Mouse (Mus musculus): Measurements from ENCODE around the gene Ifitm1.
"Not testable (repeated sequence)": the region's sequence is repeated elsewhere in the genome, so short reads cannot be mapped to it uniquely, and the experiment has no call there.

Gene Ifitm1

GRCm38 (mm10) chr7:140949824-140950530 is 17.0 kb upstream of the Ifitm1 start, which contains the start of gene Ifitm5:
Gene Ifitm5 (minus strand): TSS chr7:140950291.
- DNase-seq (ENCODE audit: low spot score): no peak

GRCm38 (mm10) chr7:140951051-140951450 is 16.0 kb upstream of the Ifitm1 start:
- DNase-seq (ENCODE audit: low spot score): no peak

DNA sequence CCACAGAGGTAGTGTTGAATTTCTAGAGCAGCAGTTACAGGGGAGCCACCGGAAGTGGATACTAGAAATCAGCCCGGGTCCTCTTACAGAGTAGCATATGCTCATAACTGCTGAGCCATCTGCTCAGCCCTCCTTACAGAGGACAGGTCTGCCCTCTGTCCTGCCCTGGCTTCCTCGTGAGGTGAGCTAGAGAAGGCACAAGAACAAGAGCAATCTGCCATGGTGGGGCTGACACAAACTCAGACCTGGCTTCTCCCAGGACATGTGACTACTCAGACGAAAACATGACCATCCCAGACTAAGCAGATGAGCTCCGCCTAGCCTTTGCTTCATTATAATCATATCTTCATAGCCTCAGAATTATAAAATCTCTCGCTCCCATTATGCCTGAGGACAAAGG is 15.3 kb upstream of the Ifitm1 start:
- DNase-seq (ENCODE audit: low spot score): no peak

- no peak for DNase-seq (ENCODE audit: low spot score)
These were observed 14.6 kb upstream of the Ifitm1 start for GRCm38 (mm10) chr7:140952441-140952840.

DNA sequence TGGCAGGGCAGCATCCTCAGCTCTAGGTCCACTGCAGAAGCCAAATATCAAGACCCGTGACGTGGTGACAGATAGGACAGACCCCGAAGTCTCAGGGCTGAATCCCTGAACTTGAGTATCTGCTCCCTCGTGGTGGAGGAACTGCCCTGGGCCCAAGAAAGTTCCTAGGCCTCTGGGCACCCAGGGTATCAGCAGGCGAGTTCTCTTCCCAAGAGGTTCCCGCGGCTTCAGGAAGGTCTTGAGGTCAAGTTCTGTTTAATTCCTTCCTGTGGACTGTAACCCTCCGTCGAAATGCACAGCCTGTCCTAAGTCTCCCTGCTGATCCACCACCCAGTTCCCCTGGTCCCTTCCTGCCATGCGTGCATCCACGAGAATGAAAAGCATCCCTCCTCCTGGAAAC is 13.9 kb upstream of the Ifitm1 start:
- no peak for DNase-seq (ENCODE audit: low spot score)

GRCm38 (mm10) chr7:140953800-140954732 is 13.0 kb upstream of the Ifitm1 start:
- no peak for DNase-seq (ENCODE audit: low spot score)

- DNase-seq (ENCODE audit: low spot score): no peak
These were observed 12.3 kb upstream of the Ifitm1 start for GRCm38 (mm10) chr7:140954733-140955071.

GRCm38 (mm10) chr7:140955342-140955741 is 11.7 kb upstream of the Ifitm1 start:
- no peak for DNase-seq (ENCODE audit: low spot score)

- no peak for DNase-seq (ENCODE audit: low spot score)
These were observed 11.1 kb upstream of the Ifitm1 start, which contains the start of the genes Gm45717 and Ifitm2 for GRCm38 (mm10) chr7:140955758-140956555. Gene Gm45717 (minus strand): TSS chr7:140955937. Gene Ifitm2 (minus strand): TSS chr7:140955987.

DNA sequence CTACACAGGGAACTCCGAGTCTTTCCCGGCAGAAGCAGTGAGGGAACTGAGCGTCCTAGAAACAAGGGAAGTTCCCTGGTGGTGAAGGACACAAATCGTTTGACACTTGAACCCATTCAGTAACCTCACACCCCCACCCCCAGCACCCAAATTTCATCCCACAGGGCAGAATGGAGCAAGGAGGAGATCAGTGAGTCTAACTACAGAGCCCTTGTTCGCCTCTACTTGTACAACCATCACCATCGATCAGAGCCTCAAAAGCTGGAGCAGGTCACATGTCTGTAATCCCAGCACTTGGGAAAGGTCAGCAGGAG is 10.5 kb upstream of the Ifitm1 start:
- no peak for DNase-seq (ENCODE audit: low spot score)

GRCm38 (mm10) chr7:140959181-140959901 is 7.7 kb upstream of the Ifitm1 start:
- no peak for DNase-seq (ENCODE audit: low spot score)

GRCm38 (mm10) chr7:140960026-140960425 is 7.0 kb upstream of the Ifitm1 start:
- no peak for DNase-seq (ENCODE audit: low spot score)

- no peak for DNase-seq (ENCODE audit: low spot score)
These were observed 5.6 kb upstream of the Ifitm1 start for GRCm38 (mm10) chr7:140961416-140961815.

DNA sequence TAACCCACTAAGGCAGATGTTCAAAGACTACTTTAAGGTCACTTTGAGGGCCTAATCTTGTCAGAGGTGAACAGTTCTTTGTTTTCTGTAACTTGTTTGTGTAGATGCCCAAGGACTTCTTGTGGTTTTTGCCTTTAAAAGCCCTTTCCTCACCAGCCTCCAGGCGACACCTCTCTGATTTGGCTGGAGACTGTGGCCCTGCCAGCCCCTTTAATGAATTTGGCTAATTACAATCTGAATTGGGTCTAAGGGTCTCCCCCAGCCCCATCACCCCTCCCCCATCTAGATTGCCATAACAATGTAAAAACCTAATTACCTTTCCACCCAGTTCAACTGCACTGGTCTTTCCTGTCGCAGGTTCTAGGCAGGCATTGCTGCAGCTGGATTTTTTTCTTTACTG is 4.3 kb upstream of the Ifitm1 start:
- DNase-seq (ENCODE audit: low spot score): no peak

DNA sequence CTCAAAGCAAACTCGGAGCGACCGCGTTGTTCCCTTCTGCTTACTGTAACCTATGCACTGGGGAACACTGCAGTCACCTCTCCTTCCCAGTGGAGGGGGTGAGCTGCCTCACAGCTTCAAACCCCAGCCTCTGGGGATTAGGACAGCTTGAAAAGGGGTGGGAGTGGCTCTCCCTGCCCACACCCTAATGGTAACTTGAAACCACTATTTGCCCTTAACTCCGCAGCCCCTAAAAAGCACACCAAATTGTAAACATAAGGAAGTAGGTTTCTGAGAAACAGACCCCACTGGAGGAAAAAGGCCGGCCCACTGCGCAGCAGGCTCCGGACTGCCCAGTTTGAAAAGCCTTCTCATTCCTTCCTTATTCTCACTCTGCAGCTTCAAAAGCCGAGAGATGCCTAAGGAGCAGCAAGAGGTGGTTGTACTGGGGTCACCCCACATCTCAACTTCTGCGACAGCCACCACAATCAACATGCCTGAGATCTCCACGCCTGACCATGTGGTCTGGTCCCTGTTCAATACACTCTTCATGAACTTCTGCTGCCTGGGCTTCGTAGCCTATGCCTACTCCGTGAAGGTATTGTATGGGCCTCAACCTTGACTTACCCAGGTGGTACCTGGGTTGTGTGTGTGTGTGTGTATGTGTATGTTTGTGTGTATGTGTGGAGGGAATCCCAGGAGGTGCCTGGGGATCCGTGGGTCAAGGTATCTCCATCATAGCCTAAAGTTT is 1.0 kb downstream of the Ifitm1 start:
- DNase-seq (ENCODE audit: low spot score): no peak

DNA sequence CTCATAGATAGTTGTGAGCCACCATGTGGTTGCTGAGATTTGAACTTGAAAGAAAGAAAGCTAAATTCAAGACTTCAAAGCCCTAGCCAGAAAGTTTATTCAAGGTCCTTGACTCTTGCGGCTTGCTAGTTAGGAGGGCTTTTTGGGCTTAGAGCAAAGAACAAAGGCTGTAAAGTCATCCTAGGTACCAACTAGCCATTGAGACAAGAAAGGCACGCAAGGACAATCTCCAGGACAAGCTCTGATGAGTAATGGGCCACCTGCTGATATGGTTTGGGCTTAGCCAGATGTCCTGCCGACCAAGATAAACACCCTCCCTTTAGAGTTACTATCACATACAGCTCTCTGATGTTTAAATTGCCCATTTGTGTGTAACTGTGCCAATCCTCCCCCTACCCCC is 1.7 kb downstream of the Ifitm1 start:
- DNase-seq (ENCODE audit: low spot score): not testable (repeated sequence)

DNA sequence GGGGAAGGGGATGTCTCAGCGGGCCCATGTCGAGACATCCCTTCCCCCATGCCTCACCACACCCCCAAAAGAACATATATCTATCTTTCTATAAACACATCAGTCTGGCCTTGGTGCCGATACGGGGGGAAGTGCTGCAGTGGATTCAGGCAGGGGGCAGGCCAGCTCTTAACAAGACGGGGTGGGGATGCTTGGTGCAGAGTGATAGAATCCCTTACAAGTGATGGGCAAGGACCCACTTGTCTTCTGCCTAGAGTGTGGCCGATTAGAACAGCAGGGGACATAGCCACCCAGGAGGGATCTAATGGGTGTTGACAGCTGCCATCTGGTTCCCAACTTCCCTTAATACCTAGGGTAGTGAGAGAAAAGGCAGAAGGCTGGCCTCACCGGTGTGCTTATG is 3.9 kb downstream of the Ifitm1 start:
- no peak for DNase-seq (ENCODE audit: low spot score)

DNA sequence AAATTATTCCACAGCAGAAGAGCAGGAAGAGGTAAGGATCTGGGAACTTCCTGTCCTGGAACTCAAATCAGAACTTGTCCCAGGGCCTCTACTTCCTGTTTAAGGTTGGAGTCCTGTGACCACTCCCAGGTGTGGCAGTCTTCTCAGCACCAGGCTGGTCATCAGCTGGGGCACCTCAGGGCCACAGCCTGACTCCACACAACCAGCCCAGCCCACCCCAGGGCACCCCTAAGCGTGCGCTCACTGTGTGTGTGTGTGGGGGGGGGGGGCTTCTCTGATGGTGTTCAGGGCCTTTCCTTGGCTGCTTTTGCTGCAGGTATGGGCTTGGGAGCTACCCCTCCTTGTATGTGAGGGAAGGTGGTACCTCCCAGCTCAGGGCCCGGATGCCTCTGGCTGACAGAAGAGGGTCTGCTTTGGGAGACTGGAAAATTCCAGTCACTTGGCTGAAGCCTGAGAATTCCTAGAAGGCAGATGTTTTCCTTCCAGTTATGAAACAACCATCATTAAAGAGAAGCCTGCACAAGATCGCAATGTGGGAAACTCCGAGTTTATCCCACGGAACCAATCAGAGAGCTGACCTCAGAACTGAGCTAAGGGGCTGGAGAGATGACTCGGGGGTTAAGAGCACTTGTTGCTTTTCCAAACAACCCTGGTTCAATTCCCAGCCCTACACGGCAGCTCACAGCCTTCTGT is 4.6 kb downstream of the Ifitm1 start:
- DNase-seq (ENCODE audit: low spot score): no peak

GRCm38 (mm10) chr7:140973396-140974165 is 6.6 kb downstream of the Ifitm1 start:
- no peak for DNase-seq (ENCODE audit: low spot score)

GRCm38 (mm10) chr7:140974940-140975339 is 7.9 kb downstream of the Ifitm1 start:
- DNase-seq (ENCODE audit: low spot score): no peak
